Mouse (Mus musculus) midbrain, postnatal 0 days (tissue): Measurements from ENCODE around the gene Zfp771. TPM values are rescaled to one million over a fixed set of nuclear protein-coding genes. Genes with fewer than 3 reads are reported as not detected.

Source experiments
- ATAC-seq: fragments of 200-750 bp; cut with Nextera tagmentation; 2 replicates; pipeline ENCODE4 v1.8.0; 2017; ENCODE audit warnings: moderate number of reproducible peaks, mild to moderate bottlenecking, moderate TSS enrichment, moderate library complexity; ENCODE audit not compliant: low FRiP score
- DNase-seq: peaks from one replicate; pipeline ENCODE4 v3.0.0-alpha.2; 2015; ENCODE audit warnings: low spot score
- H3K27ac ChIP-seq: fragments of 300-500 bp; sonication (generic); 2 replicates; pipeline ENCODE4 v1.5.1; 2014; ENCODE audit warnings: low read depth, mild to moderate bottlenecking, low read length, mixed read lengths
- H3K27me3 ChIP-seq: fragments of 300-500 bp; sonication (generic); 2 replicates; pipeline ENCODE4 v1.6.1; 2014; ENCODE audit warnings: low read length, control low read depth, mixed read lengths; ENCODE audit not compliant: insufficient read depth
- H3K36me3 ChIP-seq: fragments of 300-500 bp; sonication (generic); 2 replicates; pipeline ENCODE4 v1.6.1; 2014; ENCODE audit warnings: low read length, control low read depth, mixed read lengths; ENCODE audit not compliant: insufficient read depth
- H3K4me1 ChIP-seq: fragments of 300-500 bp; sonication (generic); 2 replicates; pipeline ENCODE4 v1.6.1; 2014; ENCODE audit warnings: mild to moderate bottlenecking, control low read depth, antibody characterized with exemption, low read length, mixed read lengths; ENCODE audit not compliant: insufficient read depth
- H3K4me2 ChIP-seq: fragments of 300-500 bp; sonication (generic); 2 replicates; pipeline ENCODE4 v1.6.1; 2014; ENCODE audit warnings: low read depth, mild to moderate bottlenecking, low read length, mixed read lengths; ENCODE audit not compliant: poor library complexity, severe bottlenecking
- H3K4me3 ChIP-seq: fragments of 300-500 bp; sonication (generic); 2 replicates; pipeline ENCODE4 v1.5.1; 2014; ENCODE audit warnings: low read depth, mild to moderate bottlenecking, low read length, moderate library complexity
- H3K9ac ChIP-seq: fragments of 300-500 bp; sonication (generic); replicated peaks from 2 replicates; pipeline ENCODE4 v1.6.1; 2014; ENCODE audit warnings: mild to moderate bottlenecking, low read length, moderate library complexity, mixed read lengths; ENCODE audit not compliant: poor library complexity, severe bottlenecking
- H3K9me3 ChIP-seq: fragments of 300-500 bp; sonication (generic); 2 replicates; pipeline ENCODE4 v1.6.1; 2016; ENCODE audit warnings: low read length, control low read depth
- CTCF ChIP-seq: IDR thresholded peaks from 2 replicates; pipeline ENCODE4 v1.5.1; 2016; ENCODE audit warnings: antibody characterized with exemption, mild to moderate bottlenecking
- WGBS: fragments of 180-500 bp; shearing (Covaris S2); extraction: QIAGEN DNeasy Blood & Tissue Kit; methylation state at CpG from one replicate; pipeline ENCODE4 v1.1.7; 2014; 5-methylcytosine and 5-hydroxymethylcytosine counted together
- polyA plus RNA-seq: library from polyadenylated mRNA; unstranded; fragments of >200 nt; fragmentation: Nextera tagmentation; extraction: Ambion mirVana; gene quantifications from 2 replicates; pipeline ENCODE4 v1.2.1, GENCODE M21; 2015
- total RNA-seq: library from RNA; depleted of rRNA; stranded (reverse); fragments of >200 nt; gene quantifications from 2 replicates; pipeline ENCODE4 v1.2.3, GENCODE M21; 2014

The Zfp771 gene
- total and polyA plus RNA-seq, 2 experiments from 2014 or later, result 80.2 to 94.5 TPM

GRCm38 (mm10) chr7:127271093-127271492 lies 27.0 kb downstream of the Zfp771 start:
- peaks cover 7% of the 10 kb centered on the region; the same call in 1 of the 2 replicates for H3K36me3 ChIP-seq
- H3K4me3 ChIP-seq, result no peak overlapping the region
- no peak for TF ChIP-seq CTCF
- peaks cover 2% of the 10 kb centered on the region; the same call in 1 of the 2 replicates for H3K4me1 ChIP-seq
- no peak overlapping the region for H3K9ac ChIP-seq
- no peak for DNase-seq
- H3K27ac ChIP-seq, result no peak overlapping the region
- H3K4me2 ChIP-seq, result no peak overlapping the region
- no peaks in the 10 kb centered on the region for H3K27me3 ChIP-seq
- WGBS, result 96% methylated on average over 4 of the region's 4 CpGs
- ATAC-seq, result no peak
- 0 out of 2 replicates have a peak, but pooled peaks cover 5% of the 10 kb centered on the region for H3K9me3 ChIP-seq

GRCm38 (mm10) chr7:127272566-127272965 lies 28.5 kb downstream of the Zfp771 start:
- no peak for ATAC-seq
- no peak overlapping the region for H3K9ac ChIP-seq

GRCm38 (mm10) chr7:127273118-127273923 lies 29.2 kb downstream of the Zfp771 start:
- peak overlapping the region; percentile 88 for H3K27ac ChIP-seq
- H3K4me2 ChIP-seq, result peak overlapping the region; percentile 82
- WGBS, result 14% methylated on average over 44 of the region's 50 CpGs
- H3K36me3 ChIP-seq, result peaks cover 7% of the 10 kb centered on the region; the same call in 1 of the 2 replicates
- TF ChIP-seq CTCF, result no peak
- peak overlapping the region; percentile 89 for H3K9ac ChIP-seq
- no peaks in the 10 kb centered on the region for H3K27me3 ChIP-seq
- ATAC-seq (peak; percentile 70), DNase-seq (peak; percentile 40)
- 0 out of 2 replicates have a peak, but pooled peaks cover 5% of the 10 kb centered on the region for H3K9me3 ChIP-seq
- H3K4me3 ChIP-seq, result peak overlapping the region; percentile 92
- H3K4me1 ChIP-seq, result peaks cover 2% of the 10 kb centered on the region; the same call in 1 of the 2 replicates

More at GRCm38 (mm10) chr7:127272566-127272965, 28.5 kb downstream of the Zfp771 start:
- Histone ChIP-seq H3K9me3 (0 out of 2 replicates have a peak, but pooled peaks cover 5% of the 10 kb centered on the region), H3K4me3 (peak overlapping the region; percentile 92), H3K27ac (no peak overlapping the region), H3K36me3 (peaks cover 7% of the 10 kb centered on the region; the same call in 1 of the 2 replicates), H3K4me2 (peak overlapping the region; percentile 82), H3K4me1 (peaks cover 2% of the 10 kb centered on the region; the same call in 1 of the 2 replicates), H3K27me3 (no peaks in the 10 kb centered on the region)
- 90% methylated on average over 15 of the region's 15 CpGs for WGBS
- no peak for DNase-seq
- no peak for TF ChIP-seq CTCF

- ATAC-seq (peak; percentile 92), DNase-seq (peak; percentile 96)
- Histone ChIP-seq H3K27me3 (no peaks in the 10 kb centered on the region), H3K4me3 (peak within 1 kb of the TSS; percentile 92), H3K4me1 (peaks cover 2% of the 10 kb centered on the region; the same call in 1 of the 2 replicates), H3K9ac (peak within 1 kb of the TSS; percentile 89), H3K36me3 (peaks cover 5% of the 10 kb centered on the region; the same call in 1 of the 2 replicates), H3K27ac (peak within 1 kb of the TSS; percentile 88), H3K9me3 (0 out of 2 replicates have a peak, but pooled peaks cover 2% of the 10 kb centered on the region), H3K4me2 (peak within 1 kb of the TSS; percentile 82)
- WGBS, result 2% methylated on average over 39 of the region's 39 CpGs
- no peak for TF ChIP-seq CTCF
These were observed 30.1 kb downstream of the Zfp771 start, which contains the start of gene Sephs2 for GRCm38 (mm10) chr7:127273925-127274789. Sephs2 (minus strand) TSS chr7:127274055.

GRCm38 (mm10) chr7:127276519-127276961 lies 32.5 kb downstream of the Zfp771 start:
- TF ChIP-seq CTCF, result no peak
- H3K36me3 ChIP-seq, result no peaks in the 10 kb centered on the region
- H3K27me3 ChIP-seq, result no peaks in the 10 kb centered on the region
- DNase-seq, result no peak
- H3K27ac ChIP-seq, result no peak overlapping the region
- H3K9ac ChIP-seq, result no peak overlapping the region
- H3K4me1 ChIP-seq, result peaks cover 2% of the 10 kb centered on the region; the same call in 1 of the 2 replicates
- ATAC-seq, result no peak
- WGBS, result 75% methylated on average over 5 of the region's 5 CpGs
- no peak overlapping the region for H3K4me3 ChIP-seq
- H3K9me3 ChIP-seq, result no peaks in the 10 kb centered on the region
- H3K4me2 ChIP-seq, result no peak overlapping the region
